Mouse (Mus musculus) midbrain, embryonic 13.5 days (tissue): ENCODE data around the gene Smim7. TPM values are rescaled to one million over a fixed set of nuclear protein-coding genes. Genes with fewer than 3 reads are reported as not detected.

Source experiments
- ATAC-seq: fragments of 200-750 bp; cut with Nextera tagmentation; 2 replicates; pipeline ENCODE4 v1.8.0; 2017; ENCODE audit warnings: mild to moderate bottlenecking, moderate TSS enrichment, moderate library complexity
- H3K27ac ChIP-seq: fragments of 300-500 bp; sonication (generic); 2 replicates; pipeline ENCODE4 v1.5.1; 2015; ENCODE audit warnings: inconsistent platforms, mild to moderate bottlenecking, moderate library complexity
- H3K27me3 ChIP-seq: fragments of 300-500 bp; sonication (generic); 2 replicates; pipeline ENCODE4 v1.6.1; 2015; ENCODE audit warnings: mild to moderate bottlenecking, inconsistent platforms
- H3K36me3 ChIP-seq: fragments of 300-500 bp; sonication (generic); 2 replicates; pipeline ENCODE4 v1.6.1; 2015; ENCODE audit warnings: mild to moderate bottlenecking, inconsistent platforms
- H3K4me1 ChIP-seq: fragments of 300-500 bp; sonication (generic); replicated peaks from 2 replicates; pipeline ENCODE4 v1.6.1; 2015; ENCODE audit warnings: inconsistent platforms
- H3K4me2 ChIP-seq: fragments of 300-500 bp; sonication (generic); replicated peaks from 2 replicates; pipeline ENCODE4 v1.6.1; 2015; ENCODE audit warnings: moderate library complexity, mild to moderate bottlenecking, inconsistent platforms
- H3K4me3 ChIP-seq: fragments of 300-500 bp; sonication (generic); replicated peaks from 2 replicates; pipeline ENCODE4 v1.5.1; 2015; ENCODE audit warnings: mild to moderate bottlenecking, inconsistent platforms
- H3K9ac ChIP-seq: fragments of 300-500 bp; sonication (generic); replicated peaks from 2 replicates; pipeline ENCODE4 v1.6.1; 2015; ENCODE audit warnings: mild to moderate bottlenecking, inconsistent platforms
- H3K9me3 ChIP-seq: fragments of 300-500 bp; sonication (generic); 2 replicates; pipeline ENCODE4 v1.6.1; 2016; ENCODE audit warnings: mild to moderate bottlenecking, inconsistent platforms
- WGBS: fragments of 180-500 bp; shearing (Covaris S2); methylation state at CpG from one replicate; pipeline ENCODE4 v1.1.7; 2015; 5-methylcytosine and 5-hydroxymethylcytosine counted together
- microRNA-seq: library from miRNA; unstranded; fragments of <30 nt; microRNA quantifications from one replicate; pipeline ENCODE4, GENCODE M21; 2016
- polyA plus RNA-seq: library from polyadenylated mRNA; unstranded; fragments of >200 nt; fragmentation: Nextera tagmentation; extraction: Ambion mirVana; gene quantifications from 2 replicates; pipeline ENCODE4 v1.2.1, GENCODE M21; 2015

Smim7 gene
- polyA plus RNA-seq, 1 experiment from 2014 or later, result 129 TPM

GRCm38 (mm10) chr8:72534888-72535287 is 36.0 kb downstream of the Smim7 start:
- WGBS, result 96% methylated on average over 3 of the region's 3 CpGs
- Histone ChIP-seq H3K27ac (no peak overlapping the region), H3K4me3 (no peak overlapping the region), H3K4me1 (no peaks in the 10 kb centered on the region), H3K4me2 (no peak overlapping the region), H3K27me3 (no peaks in the 10 kb centered on the region), H3K9ac (no peak overlapping the region), H3K9me3 (no peaks in the 10 kb centered on the region), H3K36me3 (peaks cover 4% of the 10 kb centered on the region; the same call in 1 of the 2 replicates)
- ATAC-seq, result no peak

DNA sequence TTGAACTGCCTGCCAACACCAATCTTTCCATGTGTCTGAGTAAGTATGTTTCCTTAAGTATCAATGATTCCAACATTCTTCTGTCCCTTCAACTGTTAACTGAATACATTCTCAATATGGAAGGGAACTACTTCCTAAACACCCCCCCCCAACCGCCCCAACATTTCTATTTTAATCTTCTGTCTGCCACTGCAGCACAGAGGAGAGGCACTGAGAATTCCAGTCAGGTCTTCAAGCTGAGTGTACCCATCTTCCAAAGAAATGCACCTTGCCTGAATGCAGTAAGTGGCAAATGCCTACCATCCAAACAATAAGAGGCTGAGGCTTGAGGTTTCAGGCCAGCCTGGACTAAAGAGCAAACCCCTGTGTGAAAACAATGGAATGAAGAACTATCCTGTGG is 38.8 kb downstream of the Smim7 start:
- Histone ChIP-seq H3K27me3 (no peaks in the 10 kb centered on the region), H3K4me3 (no peak overlapping the region), H3K4me2 (no peak overlapping the region), H3K36me3 (peaks cover 4% of the 10 kb centered on the region; the same call in 1 of the 2 replicates), H3K9me3 (no peaks in the 10 kb centered on the region), H3K4me1 (no peaks in the 10 kb centered on the region), H3K27ac (no peak overlapping the region), H3K9ac (no peak overlapping the region)
- no peak for ATAC-seq
- WGBS, result 100% methylated on average over 1 of the region's 1 CpGs

DNA sequence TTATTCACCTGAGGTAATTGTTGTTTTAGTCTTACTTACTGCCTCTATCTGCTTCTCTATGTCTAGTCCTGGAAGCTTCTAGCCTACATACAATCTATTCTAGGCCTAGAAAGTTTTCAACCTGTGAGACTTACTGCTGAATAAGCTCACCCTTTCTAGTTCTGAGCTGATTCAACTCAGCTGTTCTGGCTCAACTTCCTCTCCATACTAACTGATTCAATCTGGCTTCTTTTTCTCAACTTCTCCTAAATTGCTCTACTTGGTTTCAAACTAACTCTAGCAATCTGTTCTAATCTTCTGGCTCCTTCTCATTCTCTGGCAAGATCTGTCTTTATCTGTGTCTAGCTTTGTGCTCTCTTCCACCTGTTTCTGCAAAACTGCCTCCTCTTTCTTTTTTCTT is 49.0 kb downstream of the Smim7 start:
- no peak overlapping the region for H3K9ac ChIP-seq
- no peaks in the 10 kb centered on the region; the same call in 1 of the 2 replicates for H3K36me3 ChIP-seq
- no peak overlapping the region for H3K4me3 ChIP-seq
- no peak for ATAC-seq
- H3K4me1 ChIP-seq, result peaks cover 7% of the 10 kb centered on the region; the same call in 1 of the 2 replicates
- no peak overlapping the region for H3K4me2 ChIP-seq
- H3K27ac ChIP-seq, result no peak overlapping the region
- H3K9me3 ChIP-seq, result no peaks in the 10 kb centered on the region
- no peaks in the 10 kb centered on the region for H3K27me3 ChIP-seq

GRCm38 (mm10) chr8:72517421-72517988 is 53.4 kb downstream of the Smim7 start:
- H3K27ac ChIP-seq, result no peak overlapping the region
- ATAC-seq, result no peak
- H3K9ac ChIP-seq, result no peak overlapping the region
- peaks cover 7% of the 10 kb centered on the region; the same call in 1 of the 2 replicates for H3K4me1 ChIP-seq
- no peaks in the 10 kb centered on the region for H3K36me3 ChIP-seq
- no peak overlapping the region for H3K4me3 ChIP-seq
- H3K4me2 ChIP-seq, result no peak overlapping the region
- WGBS, result 77% methylated on average over 7 of the region's 7 CpGs
- H3K27me3 ChIP-seq, result no peaks in the 10 kb centered on the region
- H3K9me3 ChIP-seq, result no peaks in the 10 kb centered on the region

Small RNAs within 50 kb of the gene (microRNA-seq; reads per million reads assigned to microRNA genes)
- gene Gm28019, result not detected

Other genes with a start within 250 kb of the Smim7 start
- 69.2 and 72.1 TPM in 2 replicates for gene Eps15l1, start 149.6 kb downstream of the Smim7 start, polyA plus RNA-seq
- gene Calr3, start 127.2 kb downstream of the Smim7 start, polyA plus RNA-seq, result 0.75 and 1.7 TPM in 2 replicates
- 17.5 and 18.8 TPM in 2 replicates for gene 1700030K09Rik, start 127.2 kb downstream of the Smim7 start, polyA plus RNA-seq
- 49.7 and 56.3 TPM in 2 replicates for gene Cherp, start 95.9 kb downstream of the Smim7 start, polyA plus RNA-seq
- 9.0 and 11.9 TPM in 2 replicates for gene Slc35e1, start 78.5 kb downstream of the Smim7 start, polyA plus RNA-seq
- 16.6 and 17.7 TPM in 2 replicates for gene Med26, start 22.8 kb downstream of the Smim7 start, polyA plus RNA-seq
- gene Tmem38a, start 967 bp upstream of the Smim7 start, polyA plus RNA-seq, result 15.5 and 16.0 TPM in 2 replicates
- 0.45 and 0.70 TPM in 2 replicates for gene Nwd1, start 75.6 kb upstream of the Smim7 start, polyA plus RNA-seq
- gene Sin3b, start 152.2 kb upstream of the Smim7 start, polyA plus RNA-seq, result 176 and 182 TPM in 2 replicates
- 0.30 and 0.40 TPM in 2 replicates for gene F2rl3, start 190.8 kb upstream of the Smim7 start, polyA plus RNA-seq